Mouse (Mus musculus): ENCODE measurements around the gene Hs6st3. TPM values are rescaled to one million over a fixed set of nuclear protein-coding genes. Genes with fewer than 3 reads are reported as not detected.

Gene Hs6st3
- total and polyA plus RNA-seq, 3 experiments, result not detected

DNA sequence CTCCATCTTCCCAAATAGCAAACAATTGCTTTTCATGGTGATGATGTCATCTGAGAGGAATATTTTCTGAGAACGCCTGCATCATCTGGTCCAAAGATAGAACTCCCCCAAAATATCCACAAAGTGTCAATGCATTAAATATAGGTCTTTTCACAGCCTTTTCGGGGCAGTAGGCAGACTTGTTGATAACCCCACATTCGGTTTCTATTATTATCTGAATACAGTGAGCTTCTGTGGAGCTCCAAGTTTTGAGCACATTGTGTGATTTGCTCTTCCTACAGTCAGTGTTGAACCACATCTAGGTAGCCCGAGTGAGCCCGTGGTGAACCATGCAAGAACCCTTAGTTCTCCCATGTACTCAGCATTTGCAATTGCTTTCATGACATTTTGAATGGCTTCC is 402.4 kb downstream of the Hs6st3 start:
- TF ChIP-seq MAFK (IDR thresholded peaks at IDR 0.05; ENCODE audit: insufficient replicate concordance, low read length) (no peak), ZC3H11A (IDR thresholded peaks at IDR 0.05; ENCODE audit: low read depth, low read length) (no peak), JUN (IDR thresholded peaks at IDR 0.05; ENCODE audit: insufficient read depth, low read depth, low read length) (no peak), ZKSCAN1 (IDR thresholded peaks at IDR 0.05; ENCODE audit: borderline replicate concordance, low read depth, low read length) (no peak), ELF1 (IDR thresholded peaks at IDR 0.05; ENCODE audit: low read depth, low read length) (no peak)
- no peak overlapping the region for H3K4me2 ChIP-seq (ENCODE audit: insufficient read depth, low read depth, poor library complexity, severe bottlenecking)
- no peaks in the 10 kb centered on the region for H3K27me3 ChIP-seq (replicated peaks)
- H3K36me3 ChIP-seq (replicated peaks in 1 of 2; ENCODE audit: control insufficient read depth in 1 of 2, insufficient read depth in 1 of 2, low read length in 1 of 2), result no peaks in the 10 kb centered on the region
- H3K9ac ChIP-seq (ENCODE audit: insufficient read depth, low read depth), result no peak overlapping the region
- H3K4me1 ChIP-seq (ENCODE audit: control insufficient read depth in 1 of 2, insufficient read depth in 2 of 2), result no peaks in the 10 kb centered on the region
- peaks cover 14% of the 10 kb centered on the region for H3K9me3 ChIP-seq (replicated peaks; ENCODE audit: low read length)
- H3K4me3 ChIP-seq (replicated peaks in 1 of 3; ENCODE audit: low read depth in 2 of 3, low read length in 2 of 3, poor library complexity in 1 of 3), result no peak overlapping the region
- dilution Hi-C loops (cut with MboI; ENCODE audit: extremely low pct_ligation_motif_present, extremely low pct_unique_long_range_greater_than_20kb, low sequenced_read_pairs), result no loop called here
- H3K27ac ChIP-seq (ENCODE audit: insufficient read depth, low read depth), result no peak overlapping the region
- no peak for DNase-seq (ENCODE audit: extremely low read depth)
- in situ Hi-C loops (cut with MboI; ENCODE audit: low pct_ligation_motif_present, low pct_unique_long_range_greater_than_20kb, low sequenced_read_pairs), result no loop called here
- H3K79me2 ChIP-seq (replicated peaks; ENCODE audit: control insufficient read depth, extremely low read depth, insufficient read depth, poor library complexity, severe bottlenecking), result no peaks in the 10 kb centered on the region

DNA sequence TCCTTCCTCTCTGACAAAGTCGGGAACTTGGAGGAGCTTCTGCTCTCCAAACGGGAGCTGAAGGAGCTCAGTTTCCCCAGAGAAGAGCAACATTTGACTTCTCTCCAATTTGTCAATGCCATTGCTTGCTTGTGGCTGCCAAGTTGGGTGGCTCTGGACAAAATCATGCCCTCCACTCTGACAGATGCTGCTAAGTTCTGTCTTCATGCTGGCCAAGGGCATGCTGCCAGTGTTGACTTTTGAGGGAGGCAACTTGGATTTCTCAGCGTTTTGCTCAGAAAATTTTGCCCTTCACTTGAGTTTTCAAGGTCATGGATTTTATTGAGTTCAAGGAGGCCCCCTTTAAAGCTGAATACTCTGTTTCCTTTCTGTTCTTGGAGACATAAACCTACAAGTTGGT is 406.5 kb downstream of the Hs6st3 start:
- in situ Hi-C loops (cut with MboI; ENCODE audit: low pct_ligation_motif_present, low pct_unique_long_range_greater_than_20kb, low sequenced_read_pairs), result no loop called here
- H3K27me3 ChIP-seq (replicated peaks), result no peaks in the 10 kb centered on the region
- no peak overlapping the region for H3K27ac ChIP-seq (ENCODE audit: insufficient read depth, low read depth)
- no peak overlapping the region for H3K9ac ChIP-seq (ENCODE audit: insufficient read depth, low read depth)
- peaks cover 15% of the 10 kb centered on the region for H3K9me3 ChIP-seq (replicated peaks; ENCODE audit: low read length)
- H3K4me2 ChIP-seq (ENCODE audit: insufficient read depth, low read depth, poor library complexity, severe bottlenecking), result no peak overlapping the region
- no peaks in the 10 kb centered on the region for H3K79me2 ChIP-seq (replicated peaks; ENCODE audit: control insufficient read depth, extremely low read depth, insufficient read depth, poor library complexity, severe bottlenecking)
- no peak for DNase-seq (ENCODE audit: extremely low read depth)
- dilution Hi-C loops (cut with MboI; ENCODE audit: extremely low pct_ligation_motif_present, extremely low pct_unique_long_range_greater_than_20kb, low sequenced_read_pairs), result no loop called here
- H3K36me3 ChIP-seq (replicated peaks in 1 of 2; ENCODE audit: control insufficient read depth in 1 of 2, insufficient read depth in 1 of 2, low read length in 1 of 2), result no peaks in the 10 kb centered on the region
- no peak for TF ChIP-seq JUND (conservative IDR thresholded peaks at IDR 0.05; ENCODE audit: low read depth, low read length)
- no peak for TF ChIP-seq NELFE (IDR thresholded peaks at IDR 0.05; ENCODE audit: low read depth, low read length)
- no peak for TF ChIP-seq E2F4 (IDR thresholded peaks at IDR 0.05; ENCODE audit: insufficient replicate concordance, low read depth, low read length)
- TF ChIP-seq JUN (IDR thresholded peaks at IDR 0.05; ENCODE audit: insufficient read depth, low read depth, low read length), result no peak
- no peak for TF ChIP-seq ZC3H11A (IDR thresholded peaks at IDR 0.05; ENCODE audit: low read depth, low read length)
- H3K4me3 ChIP-seq (replicated peaks in 1 of 3; ENCODE audit: low read depth in 2 of 3, low read length in 2 of 3, poor library complexity in 1 of 3), result no peak overlapping the region
- H3K4me1 ChIP-seq (ENCODE audit: control insufficient read depth in 1 of 2, insufficient read depth in 2 of 2), result no peaks in the 10 kb centered on the region

DNA sequence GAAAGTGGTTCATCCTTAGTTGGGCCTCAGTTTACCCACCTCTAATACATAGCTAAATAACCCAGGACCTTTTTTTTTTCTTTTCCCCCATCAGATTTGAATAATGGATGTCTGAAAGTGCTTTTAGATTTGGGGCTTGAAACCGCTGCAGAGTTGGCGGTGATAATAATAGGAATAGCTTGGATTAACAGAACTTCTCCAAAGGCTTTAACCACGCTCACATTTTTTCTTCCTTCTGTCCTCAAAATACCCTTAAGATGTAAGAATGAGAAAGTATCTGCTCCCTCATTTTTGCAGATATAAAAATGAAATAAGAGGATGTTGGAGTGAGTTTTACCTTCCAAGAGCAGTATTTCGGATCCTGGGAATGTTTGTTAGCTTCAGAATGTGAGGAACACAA is 420.2 kb downstream of the Hs6st3 start:
- in situ Hi-C loops (cut with MboI; ENCODE audit: low pct_ligation_motif_present, low pct_unique_long_range_greater_than_20kb, low sequenced_read_pairs) (no loop called here), dilution Hi-C loops (cut with MboI; ENCODE audit: extremely low pct_ligation_motif_present, extremely low pct_unique_long_range_greater_than_20kb, low sequenced_read_pairs) (no loop called here)
- Histone ChIP-seq H3K4me2 (ENCODE audit: insufficient read depth, low read depth, poor library complexity, severe bottlenecking) (no peak overlapping the region), H3K27ac (ENCODE audit: insufficient read depth, low read depth) (no peak overlapping the region), H3K27me3 (replicated peaks) (no peaks in the 10 kb centered on the region), H3K9ac (ENCODE audit: insufficient read depth, low read depth) (no peak overlapping the region), H3K79me2 (replicated peaks; ENCODE audit: control insufficient read depth, extremely low read depth, insufficient read depth, poor library complexity, severe bottlenecking) (no peaks in the 10 kb centered on the region), H3K4me1 (ENCODE audit: control insufficient read depth in 1 of 2, insufficient read depth in 2 of 2) (no peaks in the 10 kb centered on the region), H3K36me3 (replicated peaks in 1 of 2; ENCODE audit: control insufficient read depth in 1 of 2, insufficient read depth in 1 of 2, low read length in 1 of 2) (no peaks in the 10 kb centered on the region), H3K9me3 (replicated peaks; ENCODE audit: low read length) (peaks cover 16% of the 10 kb centered on the region), H3K4me3 (replicated peaks in 1 of 3; ENCODE audit: low read depth in 2 of 3, low read length in 2 of 3, poor library complexity in 1 of 3) (no peak overlapping the region)
- TF ChIP-seq E2F4 (IDR thresholded peaks at IDR 0.05; ENCODE audit: insufficient replicate concordance, low read depth, low read length), result no peak
- no peak for DNase-seq (ENCODE audit: extremely low read depth)
